In the genomic region with DNA sequence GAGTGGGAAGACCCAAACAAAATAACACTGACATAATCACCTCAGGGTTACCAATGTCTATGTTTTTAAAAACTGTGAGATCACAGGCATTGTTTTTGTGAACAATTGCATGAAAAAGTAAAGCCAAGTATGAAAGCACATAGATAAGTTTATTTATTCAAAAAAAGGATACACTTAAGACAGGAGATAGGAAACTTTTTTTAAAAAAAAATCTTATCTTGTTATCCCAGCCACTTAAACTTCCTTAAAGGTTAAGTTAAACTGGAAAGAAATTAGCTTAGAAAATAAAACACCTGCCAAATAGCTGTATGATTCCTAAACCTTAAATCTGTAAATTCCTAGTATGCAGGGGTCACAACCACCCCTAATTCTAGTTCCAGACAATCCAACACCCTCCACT, we compare ENCODE assay signal across 1 mouse cellular context.
TF ChIP-seq lines count a peak whose summit lies in the region.

No protein-coding gene starts in this region.

TF ChIP-seq in MEL, 35 proteins besides CTCF, POLR2A, EP300 and RAD21 (continued from another document):
- no peak for TF ChIP-seq MEF2A (IDR thresholded peaks at IDR 0.05; ENCODE audit: extremely low read depth, insufficient replicate concordance, low read depth, low read length, poor library complexity, severe bottlenecking)
- TF ChIP-seq SIN3A (IDR thresholded peaks at IDR 0.05; ENCODE audit: low read length), result no peak
- TF ChIP-seq KAT2A (conservative IDR thresholded peaks at IDR 0.05; ENCODE audit: low read depth, low read length), result no peak
- no peak for TF ChIP-seq GABPA (IDR thresholded peaks at IDR 0.05; ENCODE audit: low read depth, low read length)
- no peak for TF ChIP-seq USF1 (IDR thresholded peaks at IDR 0.05; ENCODE audit: low read depth, low read length)
- TF ChIP-seq ETS1 (IDR thresholded peaks at IDR 0.05; ENCODE audit: low read depth, low read length), result no peak
- no peak for TF ChIP-seq UBTF (IDR thresholded peaks at IDR 0.05; ENCODE audit: borderline replicate concordance, insufficient read depth, low read depth, low read length)
- TF ChIP-seq MAX (IDR thresholded peaks at IDR 0.05; ENCODE audit: low read length), result no peak
- no peak for TF ChIP-seq MXI1 (IDR thresholded peaks at IDR 0.05; ENCODE audit: low read depth, low read length)
- peak; percentile 61 for TF ChIP-seq ZNF384 (IDR thresholded peaks at IDR 0.05; ENCODE audit: low read depth, low read length)
